Mouse (Mus musculus) effector memory CD4-positive, alpha-beta T cell, adult 7 months (primary cell): ENCODE data around the gene Rbm15. TPM values are rescaled to one million over a fixed set of nuclear protein-coding genes. Genes with fewer than 3 reads are reported as not detected.

Experiments
- polyA plus RNA-seq: library from polyadenylated mRNA; unstranded; fragments of 100-300 nt; shearing (Covaris generic); gene quantifications from one replicate; pipeline ENCODE4 v1.2.1, GENCODE M21; 2017

Rbm15 gene
- 14.9 TPM for polyA plus RNA-seq

DNA sequence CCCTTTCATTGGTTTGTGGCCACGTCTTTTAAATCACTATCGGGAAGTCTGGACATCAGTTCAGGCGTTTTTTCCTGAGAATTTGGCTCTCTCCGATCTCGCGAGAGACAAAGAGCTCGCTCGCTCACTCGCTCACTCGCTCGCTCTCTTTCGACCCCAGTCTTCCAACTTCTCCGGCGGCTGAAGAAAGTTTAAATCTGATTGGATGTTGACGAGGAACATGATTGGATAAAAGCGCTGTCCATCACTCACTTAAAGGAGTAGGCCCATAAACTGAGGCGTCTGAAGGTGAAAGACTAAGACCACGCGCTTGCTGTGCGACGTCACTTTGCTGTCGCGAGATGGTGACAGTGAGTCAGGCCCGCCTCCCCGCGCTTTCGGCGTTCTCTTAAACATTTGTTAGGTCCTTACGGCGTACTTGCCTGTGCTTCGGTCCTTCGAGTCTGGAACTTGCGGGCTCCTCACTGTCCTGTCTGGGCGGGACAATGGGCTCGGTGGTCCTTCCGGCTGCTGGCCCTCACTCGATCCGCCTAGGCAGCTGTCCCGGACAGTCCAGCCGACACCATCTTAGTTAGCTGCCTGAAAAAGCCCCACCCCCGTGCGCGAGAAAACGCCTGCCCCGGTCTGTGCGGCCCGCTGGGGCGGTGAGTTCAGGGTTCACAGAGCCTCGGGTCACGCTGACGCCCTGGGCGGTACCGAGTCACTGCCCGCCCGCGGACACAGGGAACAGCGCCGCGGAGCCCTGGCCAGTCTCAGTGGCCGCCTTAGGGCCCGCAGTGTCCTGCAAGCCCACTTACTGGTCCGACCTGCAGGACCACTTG, at the start of gene Rbm15:
Gene Rbm15, minus strand, starts transcription at position 293 of the 821 bp plus-strand sequence.

DNA sequence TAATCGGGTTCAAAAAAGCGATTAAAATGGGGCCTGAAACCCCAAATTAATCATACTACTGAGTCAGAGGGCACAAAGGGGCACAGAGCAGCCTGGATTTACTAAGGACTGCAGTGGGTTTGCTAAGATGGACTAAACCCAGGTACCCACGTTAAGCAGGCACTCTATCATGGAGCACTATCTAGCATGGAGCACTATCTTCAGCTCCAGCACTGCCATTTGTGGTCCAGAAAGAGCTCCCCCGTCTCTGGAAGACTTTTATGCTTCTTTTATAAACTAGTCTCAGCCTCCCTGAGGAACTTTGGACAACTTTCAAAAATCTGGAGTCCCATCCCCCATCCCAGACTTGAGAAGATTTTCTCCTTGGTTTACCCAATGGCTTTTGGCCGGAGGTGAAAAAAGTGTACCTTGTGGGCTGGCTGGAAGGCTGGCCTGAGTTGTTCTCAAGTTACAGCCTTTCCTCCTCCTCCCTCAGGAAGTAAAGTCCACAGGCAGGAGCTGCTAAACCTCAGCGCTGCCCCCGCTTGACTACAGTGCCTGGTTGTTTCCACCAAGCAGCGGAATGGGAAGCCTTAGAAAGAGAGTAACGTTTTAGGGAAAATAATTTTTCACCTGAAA, 42.6 kb downstream of the Rbm15 start, which contains the start of gene Slc16a4:
Gene Slc16a4, plus strand, starts transcription at position 467 of the 618 bp plus-strand sequence.

DNA sequence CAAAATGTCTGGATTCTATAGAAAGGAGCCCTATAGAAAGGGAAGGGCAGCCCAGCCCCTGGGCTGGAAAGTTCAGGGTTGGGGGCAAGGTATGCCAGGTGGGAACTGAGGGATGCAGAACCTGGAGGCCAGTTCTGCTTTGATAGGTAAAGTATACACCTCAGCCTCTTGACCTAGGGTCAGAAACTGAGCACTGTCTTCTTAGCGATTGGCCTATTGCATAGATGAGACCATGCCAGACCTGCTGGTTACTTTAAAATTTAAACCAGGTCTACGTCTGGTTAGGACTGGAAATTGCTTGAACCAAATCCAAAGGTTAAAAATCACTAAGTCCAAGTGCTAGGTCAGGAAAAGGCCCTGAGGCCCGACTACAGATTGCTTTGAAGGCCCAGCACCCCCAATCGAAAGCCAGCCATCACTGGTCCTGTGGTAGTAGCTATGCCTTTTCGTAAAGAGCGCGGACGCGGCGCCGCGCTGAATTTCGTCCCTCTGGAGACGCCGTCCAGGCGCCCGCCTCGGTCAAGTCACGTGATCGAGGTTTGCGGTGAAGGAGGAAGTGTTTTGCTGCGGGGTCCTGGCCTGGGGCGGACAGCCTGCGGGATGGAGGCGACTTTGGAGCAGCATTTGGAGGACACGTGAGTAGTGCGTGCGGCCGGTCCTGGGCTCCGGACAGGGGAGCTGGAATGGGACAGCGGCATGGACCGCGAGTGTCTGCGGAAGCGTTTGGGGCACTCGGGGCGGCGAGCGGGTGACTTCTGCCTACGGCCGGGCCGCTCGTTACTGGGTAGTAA, 54.8 kb downstream of the Rbm15 start, which contains the start of gene Lamtor5:
Gene Lamtor5, plus strand, starts transcription at position 380 of the 791 bp plus-strand sequence.

Other genes with a start within 250 kb of the Rbm15 start
- 0.05 TPM for gene Kcna2, start 232.5 kb downstream of the Rbm15 start, polyA plus RNA-seq
- gene Kcna10, start 150.6 kb downstream of the Rbm15 start, polyA plus RNA-seq: not detected
- gene Cym, start 111.9 kb downstream of the Rbm15 start, polyA plus RNA-seq: not detected
- gene A630076J17Rik, start 103.1 kb downstream of the Rbm15 start, polyA plus RNA-seq: not detected
- gene Prok1, start 94.0 kb downstream of the Rbm15 start, polyA plus RNA-seq: 0.50 TPM
- gene Lamtor5, start 54.8 kb downstream of the Rbm15 start, polyA plus RNA-seq: 98.2 TPM
- 0.18 TPM for gene Slc16a4, start 42.4 kb downstream of the Rbm15 start, polyA plus RNA-seq
- gene Kcnc4, start 125.9 kb upstream of the Rbm15 start, polyA plus RNA-seq: not detected
- gene Slc6a17, start 184.3 kb upstream of the Rbm15 start, polyA plus RNA-seq: not detected
- gene Ubl4b, start 221.4 kb upstream of the Rbm15 start, polyA plus RNA-seq: not detected